Mouse (Mus musculus) liver, embryonic 14.5 days (tissue): ENCODE measurements at regions not wholly inside any gene's neighbourhood (a gene's known extent, or its start where the extent isn't known, plus 50 kb on each side); places are given as distances from the start of the nearest gene placed in this dataset.

Experiments
- CTCF ChIP-seq: IDR thresholded peaks from 2 replicates; pipeline ENCODE4 v1.5.1; 2016; ENCODE audit warnings: antibody characterized with exemption, low read depth, control low read depth
- EP300 ChIP-seq: IDR thresholded peaks from 2 replicates; pipeline ENCODE4 v1.6.1; 2016; ENCODE audit warnings: antibody characterized with exemption, low read depth

- no peak for TF ChIP-seq EP300
- TF ChIP-seq CTCF = no peak
Measured at GRCm38 (mm10) chr3:133759611-133760010, 214.7 kb upstream of the Tet2 start.
